Mouse (Mus musculus): ENCODE results near the gene Nhlh1. TPM values are rescaled to one million over a fixed set of nuclear protein-coding genes. Genes with fewer than 3 reads are reported as not detected.

Nhlh1 gene
- total RNA-seq, 2 experiments from 2014 or later = 0.28 to 0.40 TPM

DNA sequence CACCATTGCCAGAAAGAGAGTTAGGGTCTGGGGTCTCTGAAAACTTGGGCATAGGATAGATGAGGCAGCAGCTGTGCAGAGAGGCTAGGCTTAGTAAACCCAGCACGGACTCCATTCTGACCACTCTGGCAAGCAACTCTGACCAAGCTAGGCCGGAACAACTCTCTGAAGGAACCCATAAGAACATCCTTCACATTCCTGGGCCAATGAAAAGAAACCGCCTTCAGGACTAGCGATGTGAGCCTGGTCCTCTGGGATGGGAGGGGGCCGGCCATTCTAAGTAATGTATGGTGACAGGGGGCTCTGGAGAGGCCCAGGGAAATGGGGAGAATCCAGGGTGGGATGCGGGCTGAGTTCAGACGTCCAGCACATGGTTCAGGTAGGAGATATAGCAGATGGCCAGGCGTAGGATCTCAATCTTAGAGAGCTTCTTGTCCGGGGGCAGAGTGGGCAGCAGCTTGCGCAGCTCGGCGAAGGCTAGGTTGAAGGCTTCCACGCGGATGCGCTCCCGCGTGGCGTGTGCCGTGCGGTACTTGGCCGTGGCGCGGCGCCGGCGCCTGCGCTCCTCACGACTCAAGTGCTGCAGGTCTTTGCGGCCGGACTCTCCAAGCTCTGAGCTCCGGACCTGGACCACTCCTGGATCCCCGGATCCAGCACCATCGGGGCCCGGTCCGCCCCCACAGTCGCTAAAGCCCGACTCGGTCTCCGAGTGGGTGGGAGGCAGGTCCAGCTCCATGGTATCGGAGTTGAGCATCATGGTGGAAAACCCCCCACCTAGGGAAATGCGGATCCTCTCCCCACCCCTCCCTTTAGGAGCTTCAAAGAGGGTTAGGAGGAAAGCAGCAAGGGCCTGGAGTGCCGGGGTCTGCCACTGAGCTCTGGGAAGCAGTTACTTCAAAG, 3.6 kb downstream of the Nhlh1 start:
- peak; percentile 21 to 55 for DNase-seq (ENCODE audit: low spot score in 2 of 2)

DNA sequence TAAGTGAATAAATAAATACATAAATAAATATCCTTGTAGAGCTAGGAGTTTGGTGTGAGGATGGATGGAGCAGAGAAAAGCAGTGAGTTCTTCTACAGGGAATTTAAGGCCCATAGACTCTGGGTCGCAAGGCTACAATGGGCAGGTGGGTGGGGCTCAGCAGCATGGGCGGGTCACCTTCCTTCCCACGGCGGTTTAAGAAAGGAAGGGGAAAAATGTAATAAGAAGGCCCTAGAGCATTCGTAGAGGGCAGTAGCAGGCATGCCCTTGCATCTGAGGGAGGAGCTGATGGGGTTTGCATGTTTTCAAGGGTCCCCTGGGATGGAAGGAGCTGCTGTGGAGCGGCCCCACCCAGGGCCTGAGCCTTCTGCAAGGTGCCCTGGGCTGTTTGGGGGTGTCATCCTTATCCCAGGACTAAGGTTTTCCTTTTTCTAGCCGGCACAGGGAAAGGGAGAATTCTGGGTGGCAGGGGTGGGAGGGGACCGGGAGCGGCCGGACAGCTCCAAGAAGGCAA, 4.5 kb downstream of the Nhlh1 start:
- no peak for DNase-seq (ENCODE audit: low spot score in 2 of 2)

DNA sequence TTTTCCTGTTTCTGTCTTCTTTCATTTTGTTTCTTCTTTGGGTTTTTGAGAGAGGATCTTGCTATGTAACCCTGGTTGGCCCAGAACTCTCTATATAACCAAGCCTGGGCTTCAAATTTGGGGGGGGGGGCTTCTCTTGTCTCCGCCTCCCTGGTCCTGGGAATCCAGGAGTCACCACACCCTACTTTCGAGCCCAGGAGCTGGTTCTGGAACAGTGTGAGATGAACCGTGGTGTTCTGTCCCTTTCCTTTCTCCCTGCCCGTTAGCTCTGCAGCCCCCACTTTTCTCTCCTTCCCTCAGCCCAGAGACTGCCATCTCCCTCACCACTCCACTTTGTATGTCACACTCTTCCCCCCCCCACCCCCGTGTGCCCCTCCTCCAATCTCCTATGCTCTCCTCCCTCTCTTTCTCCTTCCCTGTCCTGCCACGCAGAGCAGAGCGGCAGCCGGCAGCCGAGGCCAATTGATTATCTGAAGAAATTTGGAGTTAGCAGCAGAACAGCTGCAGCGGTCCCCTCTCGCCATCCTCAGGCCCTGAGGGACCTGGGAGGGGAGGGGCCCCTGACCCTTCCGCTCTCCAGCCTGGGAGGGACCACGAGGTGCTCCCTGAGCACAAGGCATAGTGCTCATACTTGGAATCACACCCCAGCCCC, 8.1 kb downstream of the Nhlh1 start:
- no peak for DNase-seq (ENCODE audit: low spot score in 2 of 2)

DNA sequence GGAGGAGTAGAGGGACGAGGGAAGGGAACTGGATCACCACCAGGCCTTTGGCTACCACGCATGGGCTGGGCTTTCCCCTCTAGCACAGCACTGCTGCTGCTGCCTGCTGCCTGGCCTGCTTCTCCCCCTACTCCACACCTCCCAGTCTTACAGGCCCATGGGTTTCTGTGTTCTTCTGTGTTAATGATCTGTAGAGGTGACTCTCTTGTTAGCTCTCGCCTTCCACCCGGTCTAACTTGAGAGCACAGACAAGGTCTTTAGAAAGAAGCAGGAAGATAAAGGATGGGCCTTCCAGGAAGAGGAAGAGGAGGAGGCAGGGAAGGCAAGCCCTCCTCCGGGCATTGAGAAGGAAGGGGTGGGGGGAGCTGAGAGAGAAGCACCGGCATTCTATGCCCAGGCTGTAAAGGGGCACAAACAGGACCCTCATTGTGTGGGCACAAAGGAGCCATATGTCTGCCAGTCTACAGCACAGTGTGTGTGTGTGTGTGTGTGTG, 9.1 kb downstream of the Nhlh1 start:
- DNase-seq (ENCODE audit: low spot score in 2 of 2) = no peak

DNA sequence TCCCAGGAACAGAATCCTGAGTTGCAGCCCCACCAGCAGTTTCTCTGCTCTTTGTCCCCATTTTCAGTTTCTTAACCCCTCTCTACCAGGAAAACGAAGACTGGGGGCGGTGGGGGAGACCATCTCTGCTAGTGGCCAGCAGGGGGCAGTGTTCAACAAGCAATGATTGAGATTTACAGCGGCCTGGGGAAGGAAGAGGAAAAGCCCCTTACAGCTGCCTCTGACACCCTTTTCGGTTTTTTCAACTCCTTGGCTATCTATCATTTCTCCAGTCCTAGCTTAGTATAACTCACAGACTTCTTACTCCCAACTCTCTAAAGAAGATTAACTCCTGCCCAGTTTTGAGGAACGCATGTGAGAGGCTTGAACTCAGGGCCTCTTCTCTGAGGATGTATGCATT, 10.4 kb downstream of the Nhlh1 start:
- peak; percentile 64 to 72 for DNase-seq (ENCODE audit: low spot score in 2 of 2)

DNA sequence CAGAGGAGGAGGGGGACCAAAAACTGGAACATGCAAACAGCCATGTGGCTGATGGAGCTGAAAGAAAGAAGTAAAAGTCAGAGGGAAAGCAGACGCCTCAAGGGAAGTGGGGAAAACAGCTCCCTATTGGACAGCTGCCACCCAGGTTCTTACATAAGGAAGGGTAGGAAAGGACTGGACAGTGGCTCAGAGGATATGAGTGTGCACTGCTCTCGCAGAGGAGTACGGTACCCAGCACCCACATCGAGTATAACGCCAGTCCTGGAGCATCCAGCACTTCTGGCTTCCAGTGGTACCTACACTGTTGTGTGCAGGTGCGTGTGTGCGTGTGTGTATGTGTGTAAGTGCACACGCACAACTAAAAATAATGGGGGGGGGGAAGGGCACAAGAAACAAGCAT, 11.0 kb downstream of the Nhlh1 start:
- DNase-seq (ENCODE audit: low spot score in 2 of 2) = no peak

DNA sequence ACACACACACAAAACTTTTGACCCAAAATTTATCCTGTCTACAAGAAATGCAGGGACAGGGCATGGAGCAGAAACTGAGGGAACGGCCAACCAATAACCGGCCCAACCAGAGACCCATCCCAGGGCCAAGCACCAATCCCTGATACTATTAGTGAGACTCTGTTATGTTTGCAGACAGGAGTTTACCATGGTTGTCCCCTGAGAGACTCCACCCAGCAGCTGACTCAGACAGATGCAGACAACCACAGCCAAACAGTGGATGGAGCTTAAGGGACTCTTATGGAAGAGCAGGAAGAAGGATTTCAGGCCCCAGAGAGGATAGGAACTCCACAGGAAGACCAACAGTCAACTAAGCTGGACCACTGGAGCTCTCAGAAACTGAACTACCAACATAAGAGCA, 27.5 kb downstream of the Nhlh1 start:
- no peak for DNase-seq (ENCODE audit: low spot score in 2 of 2)

DNA sequence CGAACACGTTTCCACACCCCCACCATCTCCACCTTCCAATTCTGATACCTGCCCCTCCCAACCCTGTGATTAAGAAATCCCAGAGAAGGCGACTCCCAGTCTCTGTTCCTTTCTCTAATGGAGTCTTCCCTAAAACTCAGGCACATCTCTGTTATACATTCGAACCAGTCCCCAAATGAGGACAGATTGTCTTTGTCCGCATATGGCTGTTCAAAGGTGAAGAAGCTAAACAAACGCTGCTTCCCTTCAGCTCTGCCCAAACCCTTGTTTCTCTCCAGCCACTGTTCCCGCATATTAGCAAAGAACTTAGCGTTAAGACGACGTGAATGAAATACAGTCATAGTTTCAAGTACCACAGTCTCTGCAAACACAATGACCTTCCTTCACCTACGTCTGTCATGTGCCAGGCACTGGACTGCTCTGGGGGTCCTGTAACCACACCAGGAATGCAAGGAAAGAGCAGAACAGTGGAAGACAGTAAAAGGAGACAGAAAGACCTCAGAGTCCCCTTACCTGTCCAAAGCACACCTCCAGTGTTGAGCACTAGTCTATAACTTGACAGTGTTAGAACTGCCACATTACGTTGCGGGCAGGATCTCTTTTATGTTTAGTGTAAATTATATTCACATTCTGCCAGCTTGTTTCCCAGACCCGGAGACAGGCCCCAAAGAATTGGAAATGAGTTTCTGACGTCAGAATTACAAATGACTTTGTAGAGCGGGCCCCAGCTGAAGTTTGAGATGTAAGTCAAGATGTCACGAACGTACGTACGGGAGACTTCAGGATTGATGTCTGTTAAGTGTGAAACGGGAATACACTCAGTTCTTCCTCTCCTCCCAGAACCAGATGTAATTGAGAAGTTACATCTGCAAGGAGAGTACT, 28.7 kb downstream of the Nhlh1 start, which contains the start of gene Vangl2:
Gene Vangl2, minus strand, starts transcription at position 51 of the 882 bp plus-strand sequence.
- no peak for DNase-seq (ENCODE audit: low spot score in 2 of 2)

DNA sequence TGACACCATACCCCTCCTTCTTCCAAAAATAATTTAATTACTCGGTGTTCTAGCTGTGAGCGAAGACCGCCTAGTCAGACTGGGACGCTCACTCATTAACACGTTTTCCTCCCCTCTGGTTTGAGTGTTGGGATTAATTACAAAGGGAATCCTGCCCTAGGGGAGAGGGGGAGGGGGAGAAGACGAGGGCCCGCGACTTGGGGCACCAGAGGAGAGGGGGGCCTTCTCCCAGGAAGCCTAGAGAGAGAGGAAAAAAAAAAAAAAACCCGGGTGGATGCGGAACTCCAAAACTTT, 29.6 kb downstream of the Nhlh1 start:
- DNase-seq (ENCODE audit: low spot score in 2 of 2) = no peak

DNA sequence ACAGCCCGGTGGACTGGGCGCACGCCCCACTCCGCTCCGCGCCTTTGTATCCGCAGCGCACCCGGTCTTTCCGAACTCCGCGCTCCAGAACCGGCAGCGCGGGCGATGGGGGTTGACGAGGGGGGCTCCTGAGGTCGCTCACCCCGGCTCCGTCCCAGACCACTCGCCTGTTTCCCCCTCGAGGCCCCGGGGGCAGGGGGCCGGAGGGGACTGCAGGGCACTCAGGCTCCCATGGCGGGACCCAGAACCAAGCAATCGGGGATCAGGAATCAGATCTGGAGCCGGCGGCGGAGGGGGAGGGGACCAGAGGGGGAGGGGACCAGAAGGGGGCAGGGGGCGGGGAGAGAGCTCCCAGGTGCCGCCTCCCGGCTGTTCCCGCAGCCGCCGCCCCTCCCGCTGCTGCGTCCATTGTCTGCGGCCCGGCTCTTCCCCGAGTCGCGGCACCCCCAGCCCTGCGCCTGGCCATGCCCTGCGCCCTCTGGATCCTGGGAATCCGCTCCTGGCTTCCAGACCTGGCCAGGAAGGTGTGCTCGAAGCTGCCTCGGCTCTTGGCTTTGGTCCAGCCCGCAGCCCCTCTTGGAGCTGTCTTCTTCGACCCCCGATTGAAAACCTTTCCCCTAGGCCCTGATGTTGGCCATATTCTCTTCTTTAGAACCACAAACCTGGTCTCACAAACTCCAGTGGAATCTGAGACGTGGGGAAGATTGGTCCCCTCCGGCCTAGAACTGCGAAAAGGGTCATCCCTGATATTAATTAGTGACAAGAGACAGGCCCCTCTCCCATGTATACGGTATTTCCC, 30.2 kb downstream of the Nhlh1 start:
- peak; percentile 74 to 82 for DNase-seq (ENCODE audit: low spot score in 2 of 2)

DNA sequence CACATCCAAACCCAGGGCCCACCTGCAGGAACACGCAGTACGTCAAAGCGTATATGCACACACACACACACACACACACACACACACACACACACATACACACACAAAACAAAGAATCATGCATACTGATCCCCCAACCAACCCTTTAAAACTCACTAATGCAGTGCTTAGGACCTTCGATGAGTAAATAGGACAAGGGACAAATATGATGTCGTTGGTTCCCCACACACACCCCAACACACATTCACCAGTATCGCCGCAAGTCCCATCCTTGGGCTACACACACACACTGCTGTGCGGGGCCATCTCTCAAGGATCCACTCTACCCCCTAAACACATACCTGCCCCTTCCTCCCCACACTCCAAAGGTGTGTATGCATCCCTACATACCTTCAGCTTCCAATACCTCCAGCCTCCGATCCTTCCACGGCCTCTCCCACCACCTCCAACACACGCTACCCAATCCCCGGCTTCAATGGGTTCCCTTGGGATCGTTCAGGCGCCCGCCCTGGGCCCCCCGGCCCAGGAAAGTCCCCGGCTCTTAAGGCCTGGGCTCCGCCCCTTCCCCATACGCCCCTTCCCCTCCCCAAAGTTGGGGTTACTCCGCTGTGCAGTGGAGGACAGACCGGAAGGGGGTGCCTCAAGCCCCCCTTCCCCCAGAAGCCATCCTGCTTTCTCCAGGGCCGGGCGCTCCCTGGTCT, 31.0 kb downstream of the Nhlh1 start:
- DNase-seq (ENCODE audit: low spot score in 2 of 2) = no peak

DNA sequence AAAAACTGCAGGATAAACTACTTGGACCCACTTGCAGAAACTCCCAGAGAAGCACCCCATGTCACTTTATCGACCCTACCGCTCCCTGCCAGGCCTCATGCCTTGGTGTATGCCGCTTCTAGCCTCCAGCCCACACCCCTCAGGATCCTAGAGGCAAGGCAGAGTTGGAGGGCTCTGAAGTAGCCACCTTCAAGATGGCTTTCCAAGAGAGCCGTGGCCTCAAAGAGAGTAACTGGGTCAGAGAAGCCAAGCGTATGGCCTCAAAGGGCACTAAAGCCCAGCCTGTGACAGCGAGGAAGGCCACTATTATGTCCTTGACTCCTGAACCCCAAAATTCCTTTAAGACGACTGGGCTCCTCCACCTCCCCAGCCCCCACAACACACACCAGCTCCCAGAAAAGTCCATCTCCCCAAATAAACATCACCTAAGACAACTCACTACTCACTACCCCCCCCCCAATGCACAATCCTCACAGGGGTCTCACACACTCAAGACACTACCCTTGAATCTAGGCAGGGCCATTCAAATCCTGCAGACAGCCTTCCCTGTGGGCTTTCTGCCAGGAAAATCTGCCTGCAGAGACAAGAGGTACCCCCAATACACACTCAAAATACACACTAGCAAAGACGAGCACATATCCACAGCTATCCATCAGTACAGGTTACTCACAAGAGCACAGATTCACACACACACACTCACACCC, 32.0 kb downstream of the Nhlh1 start:
- no peak for DNase-seq (ENCODE audit: low spot score in 2 of 2)

DNA sequence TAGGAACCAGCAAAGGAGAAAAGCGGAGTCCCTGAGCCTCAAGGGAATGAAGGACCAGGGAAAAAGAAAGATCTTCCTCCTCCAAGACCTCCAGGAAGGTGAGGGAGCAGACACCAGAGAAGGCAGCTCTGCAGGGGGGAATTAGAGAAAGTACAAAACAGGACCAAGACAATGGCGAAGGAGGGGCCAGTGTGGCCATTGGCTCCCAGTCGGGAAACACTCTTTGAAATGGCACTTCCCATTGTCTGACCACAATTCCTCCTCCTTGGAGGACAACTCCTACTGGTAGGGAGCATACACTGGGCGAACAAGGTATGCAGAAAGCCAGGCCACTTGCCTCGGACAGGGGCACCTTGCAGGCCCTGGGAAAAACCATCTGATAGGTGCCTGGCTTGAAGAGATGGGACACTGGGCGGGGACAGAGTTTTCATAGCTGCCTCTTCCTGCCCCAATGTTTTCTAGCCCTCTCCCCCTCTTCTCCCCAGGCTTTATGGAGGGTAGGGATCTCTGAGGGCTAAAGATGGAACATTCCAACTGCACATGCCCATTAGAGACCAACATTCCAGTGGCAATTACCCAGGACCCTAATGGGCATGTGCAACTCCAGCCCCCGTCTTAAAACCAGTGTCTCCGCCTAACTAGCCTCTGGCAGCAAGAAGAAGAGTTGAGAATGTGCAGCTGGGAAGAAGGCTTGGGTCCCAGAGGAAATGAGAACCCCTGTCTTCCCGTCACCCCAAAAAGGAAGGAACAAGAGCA, 33.1 kb downstream of the Nhlh1 start:
- DNase-seq (ENCODE audit: low spot score in 2 of 2) = no peak

DNA sequence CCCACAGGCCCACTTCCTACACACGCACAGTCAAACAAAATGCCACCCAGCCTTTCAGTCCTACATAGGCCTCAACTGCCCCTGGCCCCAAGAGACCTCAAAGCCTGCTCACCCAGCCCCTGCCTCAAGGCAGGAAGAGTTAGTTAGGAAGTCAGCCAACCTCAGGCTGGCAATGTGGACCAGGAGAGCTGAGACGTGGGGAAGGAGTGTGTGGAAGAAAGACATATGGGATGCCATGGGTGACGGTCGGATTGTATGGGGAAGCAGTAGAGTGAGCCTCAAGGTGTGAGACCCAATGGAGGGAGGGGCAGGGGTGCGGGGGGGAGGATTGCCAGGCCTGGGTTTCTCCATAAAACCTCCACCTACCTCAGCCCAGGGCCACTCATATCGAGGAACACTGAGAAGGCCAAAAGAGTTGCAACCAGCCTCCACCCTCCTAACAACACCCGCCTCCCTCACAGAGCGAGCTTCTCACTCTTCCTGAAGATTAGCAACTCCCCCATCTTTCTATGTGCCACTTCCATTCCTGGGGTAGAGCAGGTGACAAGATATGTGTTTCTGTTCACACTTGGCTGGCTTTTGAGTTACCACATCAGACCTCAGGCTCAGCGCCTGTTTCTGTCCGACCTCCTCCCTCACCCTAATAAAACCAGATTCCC, 37.4 kb downstream of the Nhlh1 start:
- DNase-seq (ENCODE audit: low spot score in 2 of 2) = peak in 1 of 2 experiments; percentile 41

DNA sequence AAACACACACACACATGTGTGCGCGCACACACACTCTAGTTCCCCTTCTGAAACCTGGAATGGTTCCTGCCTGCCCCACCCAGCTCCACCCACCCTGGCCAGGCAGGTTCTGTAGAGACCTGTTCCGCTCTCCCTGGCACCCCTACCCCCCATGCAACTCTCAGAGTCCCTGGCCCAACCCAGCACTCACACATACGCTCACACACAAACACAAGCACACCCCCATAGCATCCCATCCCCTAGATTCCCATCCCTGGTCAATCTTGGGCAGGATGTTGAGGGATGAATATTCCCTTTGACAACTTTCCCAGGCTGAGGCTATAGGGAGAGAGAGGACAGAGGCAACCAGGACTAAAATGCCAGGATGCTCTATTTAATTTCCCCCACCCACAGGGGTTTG, 38.0 kb downstream of the Nhlh1 start:
- DNase-seq (ENCODE audit: low spot score in 2 of 2) = no peak

DNA sequence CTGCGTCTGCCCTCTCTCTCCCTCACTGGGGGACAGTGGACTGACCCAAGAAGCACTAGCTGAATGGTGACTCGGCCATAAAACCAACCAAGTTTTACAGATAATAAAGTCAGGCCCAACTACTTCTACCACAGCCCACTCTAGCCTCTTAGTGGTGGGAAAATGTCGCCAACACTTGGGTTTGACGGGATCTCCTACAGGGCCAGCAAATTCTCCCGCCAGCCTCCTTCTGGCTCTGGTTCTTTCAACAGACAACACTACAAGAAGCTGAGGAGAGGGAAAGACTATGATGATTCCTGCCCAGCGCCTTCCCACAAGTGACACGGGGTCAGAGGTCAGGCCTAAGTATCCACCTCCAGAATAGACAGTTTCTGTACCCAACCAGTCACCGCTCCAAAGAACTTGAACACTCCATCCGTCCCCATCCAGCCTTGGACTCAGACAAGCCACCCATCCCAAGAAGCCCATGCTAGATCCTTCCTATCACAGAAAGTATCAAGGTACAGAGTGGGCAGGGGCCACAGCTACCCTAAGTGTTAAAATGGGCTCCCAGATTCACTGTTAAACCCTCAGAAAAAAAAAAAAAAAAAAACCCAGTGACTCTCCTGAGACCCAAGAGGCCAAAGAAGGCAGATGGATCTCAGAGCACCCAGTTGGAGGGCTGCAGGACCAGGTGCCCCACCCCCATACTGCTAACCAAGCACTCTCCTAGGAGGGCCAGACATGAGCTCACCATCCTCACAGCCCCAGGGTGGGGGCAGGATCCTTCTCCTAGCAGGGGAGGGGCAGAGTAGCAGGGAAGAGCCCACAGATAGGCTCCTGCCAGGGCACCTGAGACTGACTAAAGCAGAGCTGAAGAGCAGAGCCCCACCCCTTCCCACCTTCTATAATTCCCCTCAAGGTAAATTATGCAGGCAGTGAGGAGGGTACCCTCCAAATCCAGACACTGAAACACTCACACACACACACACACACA, 38.7 kb downstream of the Nhlh1 start:
- no peak for DNase-seq (ENCODE audit: low spot score in 2 of 2)

All from left cerebral cortex, adult 18-20 months (tissue).